Mouse (Mus musculus) gastrocnemius, adult 8-10 months (tissue): Measurements from ENCODE around the gene Asic1. TPM values are rescaled to one million over a fixed set of nuclear protein-coding genes. Genes with fewer than 3 reads are reported as not detected.

Source experiments
- DNase-seq, 2 experiments: peaks; one replicate each; pipeline ENCODE4 v3.0.0; 2022; ENCODE audit warnings: low spot score in 2 of 2
- total RNA-seq, 4 experiments: library from RNA; stranded (reverse); gene quantifications; 2 replicates each; pipeline ENCODE4 v1.2.4; 2022

Asic1 gene
- total RNA-seq, 4 experiments from 2014 or later, result not detected

- no peak for DNase-seq
Measured at GRCm38 (mm10) chr15:99663964-99664599, 6.1 kb upstream of the Asic1 start.

- peak in 1 of 2 experiments; percentile 10 for DNase-seq
Measured at GRCm38 (mm10) chr15:99664600-99665451, 5.3 kb upstream of the Asic1 start.

DNA sequence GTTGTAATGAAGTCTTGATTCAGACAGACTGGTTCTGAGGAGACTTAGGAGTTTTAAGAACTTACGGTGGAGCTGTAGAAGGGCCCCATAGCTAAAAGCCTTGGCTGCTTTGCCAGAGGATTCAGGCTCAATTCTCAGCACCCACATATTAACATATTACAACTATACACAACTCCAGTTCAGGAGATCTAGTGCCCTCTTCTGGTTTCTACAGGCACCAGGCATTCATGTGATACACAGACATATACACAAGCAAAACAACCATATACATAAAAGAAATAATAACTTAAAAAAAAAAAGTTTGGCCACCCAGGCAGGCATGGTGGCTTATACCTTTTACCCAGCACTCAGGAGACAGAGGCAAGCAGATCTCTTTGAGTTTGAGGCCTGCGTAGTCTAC lies 2.6 kb upstream of the Asic1 start:
- DNase-seq, result no peak

GRCm38 (mm10) chr15:99668881-99669280 lies 1.3 kb upstream of the Asic1 start:
- DNase-seq, result peak; percentile 41 to 62

DNA sequence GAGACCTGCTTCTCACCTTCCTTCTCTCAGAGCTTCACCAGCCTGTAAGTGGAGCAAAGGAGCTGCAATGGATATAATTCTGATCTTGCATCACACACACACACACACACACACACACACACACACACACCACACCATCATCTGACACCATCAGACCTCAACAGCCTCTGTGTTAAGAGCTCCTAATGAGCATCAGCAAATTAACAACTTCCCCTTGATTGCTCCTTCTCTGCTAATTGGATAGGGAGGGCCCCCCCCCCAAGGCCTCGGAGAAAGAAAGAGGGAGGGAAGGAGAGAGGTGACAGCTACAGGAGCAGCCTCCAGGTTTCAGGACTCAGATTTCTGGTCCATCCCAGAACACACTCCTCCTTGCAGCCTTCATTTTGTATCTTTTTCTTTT lies 776 bp upstream of the Asic1 start:
- DNase-seq, result no peak

DNA sequence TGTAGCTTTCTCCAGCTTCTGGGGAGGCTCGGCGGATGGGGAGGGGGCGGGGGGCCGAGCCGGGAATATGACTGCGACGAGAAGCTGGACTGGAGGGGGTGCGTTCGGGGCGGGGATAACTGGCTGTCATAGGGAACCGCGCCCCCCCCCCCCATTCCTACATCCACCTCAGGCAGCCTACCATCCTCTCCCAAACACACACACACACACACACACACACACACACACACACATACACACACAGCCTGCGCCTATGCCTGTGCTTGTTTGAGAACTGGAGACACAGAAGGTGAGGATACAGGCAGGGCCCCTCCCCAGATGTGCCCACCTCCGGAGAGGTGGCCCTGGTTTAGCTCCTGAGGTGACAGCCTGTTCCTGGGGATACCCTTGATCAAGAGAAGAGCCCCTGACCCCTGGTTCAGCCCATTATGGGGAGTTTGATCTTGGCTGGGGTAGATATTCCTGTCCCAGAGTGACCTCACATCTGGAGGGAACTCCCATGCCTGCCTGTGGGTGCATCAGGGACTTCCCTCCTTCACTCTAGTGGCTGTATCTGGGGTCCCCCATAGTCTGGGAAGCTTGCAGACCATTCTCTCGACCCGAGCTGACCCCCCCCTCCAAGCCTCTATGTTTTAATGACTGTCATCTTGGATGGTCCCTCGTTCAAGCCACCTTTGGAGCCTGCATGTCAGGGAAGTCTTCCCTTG lies 949 bp downstream of the Asic1 start:
- no peak for DNase-seq

DNA sequence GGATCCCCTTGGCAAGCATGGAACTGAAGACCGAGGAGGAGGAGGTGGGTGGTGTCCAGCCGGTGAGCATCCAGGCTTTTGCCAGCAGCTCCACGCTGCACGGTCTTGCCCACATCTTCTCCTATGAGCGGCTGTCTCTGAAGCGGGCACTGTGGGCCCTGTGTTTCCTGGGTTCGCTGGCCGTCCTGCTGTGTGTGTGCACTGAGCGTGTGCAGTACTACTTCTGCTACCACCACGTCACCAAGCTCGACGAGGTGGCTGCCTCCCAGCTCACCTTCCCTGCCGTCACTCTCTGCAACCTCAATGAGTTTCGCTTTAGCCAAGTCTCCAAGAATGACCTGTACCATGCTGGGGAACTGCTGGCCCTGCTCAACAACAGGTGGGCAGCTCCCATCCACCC lies 1.6 kb downstream of the Asic1 start:
- DNase-seq, result no peak

DNA sequence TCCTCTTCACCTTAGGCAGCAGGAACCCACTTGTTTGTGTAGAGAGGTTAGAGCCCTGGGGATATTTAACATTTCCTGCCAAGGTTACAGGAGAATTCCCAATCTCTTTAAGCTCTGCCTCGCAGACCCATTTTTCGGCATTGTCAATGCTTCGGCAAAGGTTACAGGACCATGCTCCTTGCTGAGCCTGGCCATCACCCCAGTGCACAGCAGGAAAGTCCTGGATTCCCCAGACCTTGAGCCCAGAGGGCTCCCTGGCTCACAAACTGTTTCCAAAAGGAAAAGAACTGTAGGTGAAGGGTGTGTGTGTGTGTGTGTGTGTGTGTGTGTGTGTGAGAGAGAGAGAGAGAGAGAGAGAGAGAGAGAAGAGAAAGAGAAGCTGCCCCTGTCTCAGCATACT lies 4.7 kb downstream of the Asic1 start:
- DNase-seq, result no peak

GRCm38 (mm10) chr15:99677089-99677488 lies 6.9 kb downstream of the Asic1 start:
- DNase-seq, result no peak

DNA sequence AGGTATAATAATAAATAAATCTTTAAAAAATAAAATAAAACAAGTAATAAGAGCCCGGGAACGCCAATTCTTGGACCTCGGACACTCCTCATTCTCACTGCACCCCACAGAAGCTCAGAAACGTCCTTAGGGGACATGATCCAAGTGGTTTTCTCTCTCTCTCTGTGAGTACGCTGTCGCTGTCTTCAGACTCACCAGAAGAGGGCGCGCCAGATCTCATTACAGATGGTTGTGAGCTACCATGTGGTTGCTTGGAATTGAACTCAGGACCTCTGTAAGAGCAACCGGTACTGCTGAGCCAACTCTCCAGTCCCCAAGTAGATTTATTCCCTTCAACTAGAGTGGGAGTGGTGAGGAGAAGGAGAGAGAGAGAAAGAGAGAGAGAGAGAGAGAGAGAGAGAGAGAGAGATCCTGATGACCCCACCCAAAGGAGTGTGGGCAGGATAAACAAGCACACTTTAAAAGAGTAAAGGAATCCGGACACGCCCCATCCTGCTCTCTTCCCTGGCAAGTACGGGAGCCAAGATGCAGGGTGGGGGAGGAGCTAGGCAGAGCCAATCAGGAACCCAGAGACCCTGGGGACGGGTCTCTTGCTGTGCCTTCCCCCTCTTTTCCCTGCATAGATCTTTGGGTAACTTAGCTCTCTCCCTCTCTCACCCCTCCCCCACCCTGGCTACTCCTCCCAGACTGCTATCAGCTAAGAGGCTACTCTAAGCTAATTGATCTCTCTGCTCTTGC lies 8.1 kb downstream of the Asic1 start:
- no peak for DNase-seq

DNA sequence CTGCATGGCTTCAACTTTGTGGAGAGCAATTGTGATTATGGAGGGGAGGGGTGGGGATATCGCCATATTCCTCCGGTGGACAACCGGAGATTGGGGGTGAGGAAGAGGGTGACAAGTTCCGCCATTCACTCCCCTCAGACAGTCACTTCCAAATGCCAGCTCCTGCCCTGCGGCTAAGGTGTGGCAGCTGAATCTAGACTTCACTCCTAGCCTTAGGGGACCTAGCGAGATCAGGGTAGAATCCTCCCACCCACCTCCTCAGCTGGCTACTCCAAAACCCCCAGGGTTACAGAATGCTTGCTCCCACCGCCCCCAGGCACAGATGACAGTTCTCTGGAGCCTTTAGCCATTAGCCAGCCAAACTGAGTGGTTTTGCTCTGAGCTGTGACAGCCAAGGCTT lies 8.8 kb downstream of the Asic1 start:
- DNase-seq, result no peak

GRCm38 (mm10) chr15:99682880-99683279 lies 12.7 kb downstream of the Asic1 start:
- no peak for DNase-seq

GRCm38 (mm10) chr15:99684156-99684555 lies 14.0 kb downstream of the Asic1 start:
- DNase-seq, result no peak

DNA sequence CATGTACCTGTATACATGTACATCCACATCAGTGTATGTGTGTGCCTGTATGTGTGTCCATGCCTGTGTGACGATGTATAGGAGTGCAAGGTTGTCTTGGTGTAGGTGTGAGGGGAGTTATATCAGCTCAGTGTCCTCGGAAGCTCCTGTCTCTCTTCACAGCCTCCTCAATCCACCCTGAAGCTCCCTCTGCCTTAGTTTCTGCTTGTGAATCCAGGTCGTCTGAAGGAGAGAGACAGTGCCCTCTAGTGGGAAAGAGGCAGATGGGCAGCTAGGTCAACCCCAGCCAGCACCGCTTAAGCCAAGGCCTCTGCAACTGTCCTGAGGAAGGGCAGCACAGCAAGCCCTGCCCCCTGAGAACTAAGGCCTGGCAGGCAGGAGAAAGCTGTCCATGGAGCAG lies 18.5 kb downstream of the Asic1 start:
- no peak for DNase-seq

- DNase-seq, result no peak
Measured at GRCm38 (mm10) chr15:99690924-99691323, 20.8 kb downstream of the Asic1 start.

DNA sequence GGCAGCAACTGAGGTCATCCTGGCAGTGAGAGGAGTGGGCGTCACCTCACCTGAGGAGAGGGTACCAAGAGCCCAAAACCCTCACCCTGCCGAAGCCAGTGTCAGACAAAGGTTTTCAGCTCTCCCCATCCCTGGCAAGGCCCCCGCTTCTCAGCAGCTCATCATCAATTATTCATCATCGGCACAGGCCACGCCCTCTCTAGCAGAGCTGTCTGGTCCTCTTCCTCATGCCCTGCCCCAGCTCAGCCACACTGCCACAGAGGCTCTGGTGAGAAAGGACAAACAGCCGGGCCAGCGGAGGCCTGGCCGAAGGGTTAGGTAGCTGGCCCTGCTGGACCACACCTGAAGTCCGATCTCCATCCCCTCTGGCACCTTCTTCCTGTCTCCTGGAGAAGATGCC lies 21.8 kb downstream of the Asic1 start:
- DNase-seq, result no peak

- no peak for DNase-seq
Measured at GRCm38 (mm10) chr15:99697309-99697708, 27.1 kb downstream of the Asic1 start.

DNA sequence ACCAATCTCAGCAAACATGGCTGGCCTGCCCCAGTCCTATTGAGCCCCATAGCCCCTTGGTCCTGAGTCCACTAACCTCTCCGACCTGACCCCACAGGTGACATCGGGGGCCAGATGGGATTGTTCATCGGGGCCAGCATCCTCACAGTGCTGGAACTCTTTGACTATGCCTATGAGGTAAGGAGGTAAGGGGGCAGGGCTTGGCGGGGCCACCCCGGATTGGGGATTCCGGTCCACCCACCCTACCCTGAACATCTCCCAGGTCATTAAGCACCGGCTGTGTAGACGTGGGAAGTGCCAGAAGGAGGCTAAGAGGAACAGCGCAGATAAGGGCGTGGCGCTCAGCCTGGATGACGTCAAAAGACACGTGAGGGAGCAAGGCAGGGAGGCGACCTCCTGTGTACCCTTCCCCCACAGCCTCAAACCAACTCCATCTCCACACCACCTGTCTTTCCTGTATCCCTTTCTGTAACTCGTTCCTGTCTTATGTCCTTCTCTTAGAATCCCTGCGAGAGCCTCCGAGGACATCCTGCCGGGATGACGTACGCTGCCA lies 28.4 kb downstream of the Asic1 start:
- DNase-seq, result no peak

DNA sequence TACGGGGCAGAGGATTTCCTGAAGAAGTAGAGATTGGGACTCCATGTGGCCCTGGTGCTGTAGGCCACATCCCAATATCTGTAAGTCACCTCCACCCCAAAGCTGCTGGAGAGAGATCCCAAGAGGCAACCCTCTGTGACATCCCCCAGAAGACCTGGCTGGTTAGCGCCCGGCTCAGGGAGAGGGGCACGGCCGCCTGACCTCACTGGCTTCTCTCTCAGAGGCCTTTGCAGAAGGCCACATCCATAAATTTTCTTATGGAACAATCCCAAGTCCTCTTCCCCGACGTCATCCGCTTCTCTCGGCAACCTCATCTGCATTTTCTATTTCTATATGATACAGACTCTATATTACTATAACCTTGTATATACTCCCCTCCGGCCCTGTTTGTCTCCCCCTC lies 29.5 kb downstream of the Asic1 start:
- no peak for DNase-seq

DNA sequence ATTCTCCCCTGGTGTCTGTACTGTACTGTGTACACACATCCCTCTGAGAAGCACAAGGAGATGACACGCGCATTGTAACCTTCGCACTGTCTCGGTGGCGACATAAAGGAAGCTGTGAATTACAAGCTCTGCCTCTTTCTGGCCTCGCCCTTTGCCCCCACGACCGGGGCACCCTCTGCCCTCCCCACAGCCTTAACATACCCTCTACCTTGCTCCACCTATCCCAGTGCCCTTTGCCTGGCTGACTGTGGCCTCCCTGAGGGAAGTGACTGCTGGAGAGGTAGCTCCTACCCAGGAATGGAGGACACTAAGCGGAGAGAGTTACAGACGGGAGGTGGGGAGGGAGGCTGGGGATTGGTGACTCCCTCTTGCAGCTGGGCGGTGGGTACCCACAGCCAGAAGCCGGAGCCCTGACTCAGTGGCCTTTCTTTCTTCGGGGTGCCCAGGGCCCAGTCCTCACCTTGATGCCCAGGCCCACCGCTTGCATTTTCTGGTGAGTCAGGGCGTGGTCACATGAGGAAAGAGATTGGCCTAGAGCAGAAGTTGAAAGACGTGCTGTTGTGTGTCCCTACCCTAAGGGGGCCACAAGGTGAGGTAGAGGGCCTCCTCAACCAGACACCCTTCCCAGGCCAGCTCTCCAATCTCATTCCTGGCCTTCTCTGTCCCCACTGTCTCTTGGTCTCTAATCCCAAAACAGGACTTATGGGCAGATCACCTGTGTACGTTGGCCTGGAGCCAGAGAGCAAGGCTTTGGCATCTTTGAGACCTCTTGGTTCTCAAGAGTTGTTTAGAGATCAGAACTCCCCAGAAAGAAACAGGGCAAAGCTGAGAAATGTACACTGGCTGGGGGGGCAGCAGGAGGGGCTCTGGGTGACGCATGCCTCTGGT lies 30.3 kb downstream of the Asic1 start:
- no peak for DNase-seq
